Mouse (Mus musculus) brain, embryonic 18.5 days (tissue): Measurements from ENCODE around the gene Madcam1.

Experiments
- DNase-seq: peaks from one replicate; pipeline ENCODE4 v3.0.0-alpha.2; 2012; ENCODE audit warnings: low read depth, low spot score

Gene Madcam1

GRCm38 (mm10) chr10:79709307-79709706, 44.9 kb downstream of the Madcam1 start:
- no peak for DNase-seq

- DNase-seq = no peak
Observed at GRCm38 (mm10) chr10:79712029-79712428, 47.7 kb downstream of the Madcam1 start.

- no peak for DNase-seq
Observed at GRCm38 (mm10) chr10:79712499-79713126, 48.3 kb downstream of the Madcam1 start.

- DNase-seq = no peak
Observed at GRCm38 (mm10) chr10:79713163-79713562, 48.8 kb downstream of the Madcam1 start.

- DNase-seq = no peak
Observed at GRCm38 (mm10) chr10:79714996-79715395, 50.6 kb downstream of the Madcam1 start.

GRCm38 (mm10) chr10:79716254-79716987, 52.1 kb downstream of the Madcam1 start, which contains the start of gene Hcn2:
Gene Hcn2, plus strand, starts transcription at chr10:79716634.
- no peak for DNase-seq

- no peak for DNase-seq
Observed at GRCm38 (mm10) chr10:79716988-79717355, 52.6 kb downstream of the Madcam1 start.

GRCm38 (mm10) chr10:79717640-79718357, 53.4 kb downstream of the Madcam1 start:
- no peak for DNase-seq
